ENCODE assay signal across 7 mouse cellular contexts in the genomic region with DNA sequence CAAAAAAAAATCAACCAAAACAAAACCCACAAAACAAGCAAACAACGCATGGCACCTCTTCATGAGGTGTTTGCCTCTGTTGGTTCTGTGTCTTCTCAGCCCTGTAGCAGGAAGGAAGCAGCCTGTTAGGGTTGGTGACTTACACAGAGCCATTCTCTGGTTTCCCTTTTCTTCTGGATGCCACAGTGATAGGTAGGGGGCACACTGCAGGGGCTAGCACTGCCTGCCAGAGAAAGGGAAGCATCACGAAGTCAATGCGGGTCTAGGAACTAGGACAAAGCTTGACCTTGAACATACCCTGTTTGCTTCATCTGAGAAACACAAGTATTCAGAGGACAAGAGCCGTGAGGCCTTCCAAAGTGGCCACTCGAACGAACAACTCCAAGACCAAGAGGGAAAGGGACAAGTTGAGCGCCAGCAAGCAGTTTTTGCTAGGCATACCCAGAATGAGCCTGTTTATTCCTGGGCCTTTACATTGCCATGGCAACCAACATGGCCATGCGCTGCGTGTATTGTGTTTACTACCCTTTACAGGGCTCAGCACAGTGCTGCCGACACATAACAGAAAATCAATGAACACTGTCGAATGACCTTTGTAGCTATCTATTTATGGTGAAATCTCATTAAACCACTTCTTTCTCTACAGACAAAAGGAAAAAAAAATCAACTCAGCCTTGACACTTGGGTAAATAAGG.
DNase-seq lines count a peak whose midpoint lies in the region; ATAC-seq lines count a peak whose summit lies in the region.

No protein-coding gene starts in this region.

- no peaks in the 10 kb centered on the region for H3K36me3 ChIP-seq in forebrain, embryonic 13.5 days (ENCODE audit: poor library complexity, severe bottlenecking)
- H3K36me3 ChIP-seq in liver, embryonic 11.5 days (ENCODE audit: control insufficient read depth, insufficient read depth, low read length): no peaks in the 10 kb centered on the region
- H3K36me3 ChIP-seq in neural tube, embryonic 11.5 days (ENCODE audit: control insufficient read depth, insufficient read depth, low read length): no peaks in the 10 kb centered on the region

- WGBS in forebrain, embryonic 13.5 days: 25% methylated on average over 11 of the region's 11 CpGs
- WGBS in liver, embryonic 11.5 days: 80% methylated on average over 11 of the region's 11 CpGs
- WGBS in neural tube, embryonic 11.5 days: 50% methylated on average over 11 of the region's 11 CpGs

- peaks cover 7% of the 10 kb centered on the region for H3K4me1 ChIP-seq in forebrain, embryonic 13.5 days
- no peaks in the 10 kb centered on the region for H3K4me1 ChIP-seq in liver, embryonic 11.5 days (replicated peaks; ENCODE audit: control insufficient read depth, insufficient read depth, low read length)
- peaks cover 4% of the 10 kb centered on the region; the same call in 1 of the 2 replicates for H3K4me1 ChIP-seq in neural tube, embryonic 11.5 days (ENCODE audit: control insufficient read depth, insufficient read depth, low read length)

- DNase-seq in embryo, embryonic 10 days (ENCODE audit: low spot score): peak; percentile 58
- no peak for DNase-seq in liver, embryonic 11.5 days (ENCODE audit: low spot score)
- peak; percentile 70 for DNase-seq in neural tube, embryonic 11.5 days (ENCODE audit: low spot score)
- DNase-seq in gastrocnemius, postnatal 25 days: no peak
- DNase-seq in adrenal gland, adult (ENCODE audit: inconsistent age in 2 of 2, low spot score in 1 of 2): no peak

- H3K4me2 ChIP-seq in forebrain, embryonic 13.5 days: peak overlapping the region; percentile 24
- H3K4me2 ChIP-seq in liver, embryonic 11.5 days: no peak overlapping the region
- H3K4me2 ChIP-seq in neural tube, embryonic 11.5 days (ENCODE audit: low read depth): no peak overlapping the region

- H3K9ac ChIP-seq in forebrain, embryonic 13.5 days: no peak overlapping the region
- H3K9ac ChIP-seq in liver, embryonic 11.5 days (ENCODE audit: low read depth, low read length): no peak overlapping the region
- H3K9ac ChIP-seq in neural tube, embryonic 11.5 days (ENCODE audit: low read length): no peak overlapping the region

- peaks cover 4% of the 10 kb centered on the region; the same call in 1 of the 2 replicates for H3K9me3 ChIP-seq in forebrain, embryonic 13.5 days (replicated peaks)
- H3K9me3 ChIP-seq in liver, embryonic 11.5 days (ENCODE audit: control insufficient read depth, low read length): no peaks in the 10 kb centered on the region
- H3K9me3 ChIP-seq in neural tube, embryonic 11.5 days (ENCODE audit: control insufficient read depth, low read length): no peaks in the 10 kb centered on the region

- H3K27me3 ChIP-seq in forebrain, embryonic 13.5 days: no peaks in the 10 kb centered on the region
- no peaks in the 10 kb centered on the region for H3K27me3 ChIP-seq in liver, embryonic 11.5 days (replicated peaks; ENCODE audit: control insufficient read depth, insufficient read depth, low read length)
- no peaks in the 10 kb centered on the region for H3K27me3 ChIP-seq in neural tube, embryonic 11.5 days (ENCODE audit: control insufficient read depth, insufficient read depth, low read length)

- 0 out of 2 replicates have a peak overlapping the region, but pooled peaks have one; percentile 37 for H3K27ac ChIP-seq in forebrain, embryonic 13.5 days
- no peak overlapping the region for H3K27ac ChIP-seq in liver, embryonic 11.5 days (ENCODE audit: low read depth, low read length)
- no peak overlapping the region for H3K27ac ChIP-seq in neural tube, embryonic 11.5 days (ENCODE audit: low read depth, low read length)

- ATAC-seq in forebrain, embryonic 13.5 days: peak; percentile 99
- ATAC-seq in liver, embryonic 11.5 days (replicated peaks; ENCODE audit: low FRiP score): 0 out of 2 replicates have a peak, but pooled peaks have one; percentile 43
- peak; percentile 93 for ATAC-seq in neural tube, embryonic 11.5 days (ENCODE audit: insufficient read depth, low FRiP score, low TSS enrichment)
- ATAC-seq in megakaryocyte-erythroid progenitor cell, adult 5-6 weeks (replicated peaks; ENCODE audit: low FRiP score, low TSS enrichment, poor library complexity, severe bottlenecking): no peak

- no peak overlapping the region for H3K4me3 ChIP-seq in forebrain, embryonic 13.5 days
- H3K4me3 ChIP-seq in liver, embryonic 11.5 days (ENCODE audit: low read depth, low read length): no peak overlapping the region
- no peak overlapping the region for H3K4me3 ChIP-seq in neural tube, embryonic 11.5 days (ENCODE audit: low read depth, low read length)

Comparison
In these comparisons a context has a peak if more than half of its experiments do, and no peak if none do; other contexts are left out.
1. DNase-seq: peak in embryo, embryonic 10 days (single experiment) and neural tube, embryonic 11.5 days (single experiment); none in liver, embryonic 11.5 days (single experiment), gastrocnemius, postnatal 25 days (single experiment) and adrenal gland, adult (0 of 2).